Mouse (Mus musculus): ENCODE results near the gene Sf3b5. TPM values are rescaled to one million over a fixed set of nuclear protein-coding genes. Genes with fewer than 3 reads are reported as not detected.

Sf3b5 gene
- polyA plus RNA-seq, 1 experiment from 2014 or later = 43.4 TPM

Other genes starting within 250 kb of the Sf3b5 start
- gene Utrn, start 136.0 kb upstream of the Sf3b5 start, polyA plus RNA-seq (2015; fragmentation: Nextera tagmentation; extraction: Ambion mirVana) = 68.1 and 72.2 TPM in 2 replicates
- gene Stx11, start 41.0 kb upstream of the Sf3b5 start, polyA plus RNA-seq (2015; fragmentation: Nextera tagmentation; extraction: Ambion mirVana) = 5.4 and 6.1 TPM in 2 replicates
- gene Plagl1, start 55.2 kb downstream of the Sf3b5 start, polyA plus RNA-seq (2015; fragmentation: Nextera tagmentation; extraction: Ambion mirVana) = 237 and 238 TPM in 2 replicates
- gene Zc2hc1b, start 172.7 kb downstream of the Sf3b5 start, polyA plus RNA-seq (2015; fragmentation: Nextera tagmentation; extraction: Ambion mirVana) = not detected in 2 replicates
- 74.1 and 75.3 TPM in 2 replicates for gene Ltv1, start 187.8 kb downstream of the Sf3b5 start, polyA plus RNA-seq (2015; fragmentation: Nextera tagmentation; extraction: Ambion mirVana)